Mouse (Mus musculus): ENCODE data around the gene Lhpp. TPM values are rescaled to one million over a fixed set of nuclear protein-coding genes. Genes with fewer than 3 reads are reported as not detected.

Gene Lhpp
- polyA plus RNA-seq, 1 experiment from 2014 or later: 26.1 TPM

DNA sequence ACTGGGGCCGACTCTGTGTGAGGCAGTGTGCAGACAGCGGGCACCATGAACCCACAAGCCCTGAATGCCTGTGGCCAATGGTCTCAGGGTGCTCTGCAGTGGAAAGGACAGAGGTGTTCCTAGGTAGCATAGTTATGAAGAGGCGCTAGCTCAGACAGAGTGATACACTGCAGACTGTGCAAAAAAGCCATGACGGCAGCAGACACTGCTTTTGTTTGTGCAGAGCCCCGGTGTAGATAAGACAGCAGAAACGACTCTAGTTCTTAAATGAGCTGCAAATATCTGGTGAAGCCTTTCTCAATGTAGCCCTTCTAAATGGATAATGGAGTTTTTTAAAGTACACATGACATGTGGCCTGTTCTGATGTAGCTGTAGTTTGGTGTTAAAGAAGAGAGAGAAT is 129.4 kb downstream of the Lhpp start:
- no peaks in the 10 kb centered on the region for H3K9me3 ChIP-seq
- H3K36me3 ChIP-seq: 0 out of 2 replicates have a peak, but pooled peaks cover 3% of the 10 kb centered on the region
- no peak overlapping the region for H3K27ac ChIP-seq
- no peak overlapping the region for H3K9ac ChIP-seq
- no peak overlapping the region for H3K4me2 ChIP-seq (replicated peaks)
- H3K4me3 ChIP-seq: no peak overlapping the region
- WGBS: 96% methylated on average over 6 of the region's 6 CpGs
- peaks cover 18% of the 10 kb centered on the region for H3K4me1 ChIP-seq
- no peak for ATAC-seq (ENCODE audit: low FRiP score, low read depth)
- no peaks in the 10 kb centered on the region for H3K27me3 ChIP-seq (replicated peaks)

DNA sequence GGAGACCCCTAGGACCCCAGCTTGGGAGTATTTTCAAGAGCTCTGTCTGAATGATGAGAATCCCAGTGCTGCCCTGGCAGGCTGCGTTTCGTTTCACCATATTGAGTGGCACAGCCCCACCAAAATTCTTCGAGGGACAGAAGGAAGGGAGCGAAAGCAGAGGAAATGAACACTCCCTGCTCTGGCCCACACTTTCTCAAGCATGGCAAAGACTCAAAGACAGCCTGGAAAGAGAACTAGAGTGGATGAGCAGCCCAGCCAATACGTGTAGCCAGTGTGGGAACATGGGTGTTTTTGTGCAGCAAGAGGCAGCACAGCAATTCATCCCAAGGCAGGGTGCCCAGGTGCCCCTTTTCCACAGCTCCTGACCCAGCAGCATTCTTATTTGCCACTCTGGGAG is 132.5 kb downstream of the Lhpp start:
- 85% methylated on average over 5 of the region's 5 CpGs for WGBS
- Histone ChIP-seq H3K4me3 (no peak overlapping the region), H3K27ac (no peak overlapping the region), H3K9me3 (no peaks in the 10 kb centered on the region), H3K4me2 (replicated peaks) (no peak overlapping the region), H3K9ac (no peak overlapping the region), H3K4me1 (no peaks in the 10 kb centered on the region), H3K36me3 (peaks cover 6% of the 10 kb centered on the region; the same call in 1 of the 2 replicates), H3K27me3 (replicated peaks) (no peaks in the 10 kb centered on the region)
- ATAC-seq (ENCODE audit: low FRiP score, low read depth): no peak

DNA sequence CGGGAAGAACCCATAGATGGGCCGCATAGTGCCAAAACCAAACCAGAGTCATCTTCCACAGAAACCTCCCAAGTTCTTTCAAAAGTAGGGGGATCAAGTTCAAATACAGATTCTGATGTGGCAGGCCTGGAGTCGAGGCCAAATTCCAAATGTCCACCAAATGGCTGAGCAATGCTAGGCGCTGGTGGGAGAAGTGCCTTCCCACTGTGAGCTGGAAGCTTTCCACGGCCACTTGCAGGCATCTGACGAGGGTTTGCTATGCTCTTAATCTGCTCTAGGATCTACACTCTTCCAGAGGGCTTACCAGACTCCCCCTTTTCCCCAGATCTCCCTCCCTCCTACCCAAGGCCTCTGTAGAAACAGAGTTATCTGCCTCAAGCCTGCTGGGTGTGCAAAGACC is 136.7 kb downstream of the Lhpp start:
- no peaks in the 10 kb centered on the region for H3K27me3 ChIP-seq (replicated peaks)
- H3K4me2 ChIP-seq (replicated peaks): no peak overlapping the region
- ATAC-seq (ENCODE audit: low FRiP score, low read depth): no peak
- peaks cover 8% of the 10 kb centered on the region for H3K36me3 ChIP-seq
- no peak overlapping the region for H3K9ac ChIP-seq
- H3K4me3 ChIP-seq: no peak overlapping the region
- H3K9me3 ChIP-seq: no peaks in the 10 kb centered on the region
- no peaks in the 10 kb centered on the region for H3K4me1 ChIP-seq
- no peak overlapping the region for H3K27ac ChIP-seq
- WGBS: 87% methylated on average over 6 of the region's 6 CpGs

DNA sequence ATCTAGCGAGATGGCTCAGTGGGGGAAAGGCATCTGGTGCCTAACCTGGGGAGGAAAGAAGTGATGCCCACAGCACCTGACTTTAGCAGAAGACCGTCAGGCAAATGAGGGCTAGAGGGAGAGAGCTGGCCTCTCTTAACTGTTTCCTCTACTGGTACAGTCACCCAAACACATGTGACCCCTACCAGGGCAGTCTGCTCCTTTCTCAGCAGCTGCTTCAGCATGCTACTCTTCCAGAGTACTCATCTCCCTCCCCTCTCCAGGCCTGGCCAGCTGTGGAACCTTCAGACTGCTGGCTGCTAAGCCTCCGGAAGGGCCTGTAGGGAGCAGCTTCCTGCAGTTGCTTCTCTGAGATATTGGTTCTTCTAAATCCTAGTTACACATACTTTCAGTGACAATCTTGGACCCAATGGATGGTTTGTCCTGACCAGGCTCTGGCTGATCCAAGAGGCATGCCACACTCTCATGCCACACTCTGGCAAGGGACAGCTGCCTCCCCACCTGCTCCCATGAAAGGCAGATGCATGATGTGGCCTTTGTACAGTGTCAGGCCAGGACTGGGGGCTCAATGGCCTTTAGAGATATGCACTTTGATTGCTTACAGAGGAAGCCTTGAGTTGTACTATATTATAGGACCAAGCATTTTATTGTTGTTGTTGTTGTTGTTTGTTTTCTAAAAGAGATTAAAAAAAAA is 137.8 kb downstream of the Lhpp start:
- ATAC-seq (ENCODE audit: low FRiP score, low read depth): no peak
- Histone ChIP-seq H3K4me2 (replicated peaks) (no peak overlapping the region), H3K27ac (no peak overlapping the region), H3K4me1 (no peaks in the 10 kb centered on the region), H3K36me3 (peaks cover 8% of the 10 kb centered on the region), H3K4me3 (no peak overlapping the region), H3K9me3 (no peaks in the 10 kb centered on the region), H3K9ac (no peak overlapping the region), H3K27me3 (replicated peaks) (no peaks in the 10 kb centered on the region)
- WGBS: 93% methylated on average over 3 of the region's 3 CpGs

DNA sequence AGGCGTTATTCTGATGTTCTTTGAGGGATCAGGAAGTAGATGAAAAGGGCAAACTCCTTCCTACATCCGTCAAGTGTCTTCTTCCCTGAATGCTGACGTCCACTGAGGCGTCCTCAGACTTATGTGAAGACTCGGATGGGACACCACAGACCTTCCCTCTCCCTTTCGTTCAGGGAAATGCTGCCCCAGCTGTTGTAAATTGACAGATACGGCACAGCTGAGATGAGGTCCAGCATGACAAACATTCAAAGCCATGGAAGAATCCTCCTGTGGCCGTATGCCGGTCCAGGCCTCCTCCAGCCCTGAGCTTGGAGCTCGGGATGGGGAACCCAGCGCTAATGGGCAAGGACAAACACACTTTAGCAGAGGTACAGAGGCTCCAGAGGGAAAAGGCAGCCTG is 139.1 kb downstream of the Lhpp start:
- Histone ChIP-seq H3K9me3 (no peaks in the 10 kb centered on the region), H3K4me3 (no peak overlapping the region), H3K27me3 (replicated peaks) (no peaks in the 10 kb centered on the region), H3K4me1 (peaks cover 12% of the 10 kb centered on the region), H3K36me3 (peaks cover 8% of the 10 kb centered on the region), H3K27ac (no peak overlapping the region), H3K4me2 (replicated peaks) (no peak overlapping the region), H3K9ac (no peak overlapping the region)
- ATAC-seq (ENCODE audit: low FRiP score, low read depth): no peak
- WGBS: 94% methylated on average over 11 of the region's 11 CpGs

DNA sequence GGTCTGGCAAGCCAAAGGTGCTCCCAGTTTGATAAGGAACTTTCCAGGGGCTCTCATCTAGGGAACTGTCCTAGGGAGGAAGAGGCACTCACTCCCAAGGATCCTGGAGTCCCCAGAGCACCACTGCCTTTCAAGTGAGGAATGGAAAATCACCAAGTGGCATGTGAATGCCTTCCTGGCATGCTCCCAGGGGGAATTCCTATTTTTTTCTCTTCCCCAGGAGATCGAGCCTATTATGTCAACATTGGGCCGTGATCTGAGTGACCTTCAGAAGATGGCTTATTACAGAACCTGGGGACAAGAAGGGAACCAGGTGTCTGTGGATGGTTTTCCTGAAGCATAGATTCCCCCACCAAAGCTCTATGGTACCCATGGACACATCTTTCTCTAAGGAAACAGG is 141.3 kb downstream of the Lhpp start:
- H3K4me1 ChIP-seq: peaks cover 15% of the 10 kb centered on the region
- no peak overlapping the region for H3K27ac ChIP-seq
- no peak for ATAC-seq (ENCODE audit: low FRiP score, low read depth)
- H3K27me3 ChIP-seq (replicated peaks): no peaks in the 10 kb centered on the region
- H3K9ac ChIP-seq: no peak overlapping the region
- H3K4me3 ChIP-seq: no peak overlapping the region
- 80% methylated on average over 2 of the region's 2 CpGs for WGBS
- peaks cover 7% of the 10 kb centered on the region for H3K36me3 ChIP-seq
- H3K4me2 ChIP-seq (replicated peaks): no peak overlapping the region
- no peaks in the 10 kb centered on the region for H3K9me3 ChIP-seq

DNA sequence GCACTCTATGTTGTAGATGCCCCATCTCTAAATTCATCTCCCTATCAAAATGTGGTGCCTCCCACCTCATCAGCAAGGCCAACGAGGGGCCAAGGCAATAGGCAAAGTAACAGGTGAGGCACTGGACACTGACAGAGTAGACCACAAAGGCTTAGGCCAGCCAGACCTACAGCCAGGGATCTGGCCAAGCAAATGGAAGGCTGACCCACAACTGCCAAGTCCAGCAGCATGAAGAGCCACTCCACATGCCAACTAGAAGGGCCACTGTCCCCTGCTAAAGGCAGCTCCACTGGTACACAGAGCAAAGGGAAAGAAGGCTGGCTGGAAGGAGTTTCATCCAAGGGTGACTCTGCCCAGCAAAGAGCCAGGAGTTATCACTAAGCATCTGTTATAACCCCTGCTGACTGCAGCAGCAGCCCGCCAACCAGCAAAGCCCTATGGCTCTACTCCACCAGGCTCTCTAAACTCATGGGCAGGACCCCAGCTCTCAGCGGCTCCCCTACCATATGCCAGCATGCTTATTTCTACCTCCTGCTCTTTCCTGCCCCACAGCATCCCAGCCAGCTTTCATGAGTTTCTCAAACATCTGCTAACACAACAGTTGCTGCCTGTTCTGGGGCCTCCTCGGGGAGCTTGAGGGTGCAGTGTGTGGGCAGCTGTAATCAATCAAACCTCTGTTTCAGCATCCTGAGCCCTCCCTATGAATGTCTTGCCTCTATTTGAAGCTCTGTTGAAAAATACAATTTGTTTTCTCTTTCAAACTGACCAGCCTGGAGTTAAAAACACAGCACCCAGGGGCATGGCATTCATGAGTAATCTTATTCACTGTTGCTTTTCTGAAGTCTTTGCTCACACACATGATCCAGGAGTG is 143.3 kb downstream of the Lhpp start:
- ATAC-seq (ENCODE audit: low FRiP score, low read depth): no peak
- Histone ChIP-seq H3K9ac (no peak overlapping the region), H3K9me3 (no peaks in the 10 kb centered on the region), H3K4me2 (replicated peaks) (no peak overlapping the region), H3K36me3 (peaks cover 22% of the 10 kb centered on the region), H3K4me3 (no peak overlapping the region), H3K27ac (no peak overlapping the region), H3K27me3 (replicated peaks) (no peaks in the 10 kb centered on the region), H3K4me1 (peaks cover 15% of the 10 kb centered on the region)
- WGBS: 60% methylated on average over 4 of the region's 4 CpGs

DNA sequence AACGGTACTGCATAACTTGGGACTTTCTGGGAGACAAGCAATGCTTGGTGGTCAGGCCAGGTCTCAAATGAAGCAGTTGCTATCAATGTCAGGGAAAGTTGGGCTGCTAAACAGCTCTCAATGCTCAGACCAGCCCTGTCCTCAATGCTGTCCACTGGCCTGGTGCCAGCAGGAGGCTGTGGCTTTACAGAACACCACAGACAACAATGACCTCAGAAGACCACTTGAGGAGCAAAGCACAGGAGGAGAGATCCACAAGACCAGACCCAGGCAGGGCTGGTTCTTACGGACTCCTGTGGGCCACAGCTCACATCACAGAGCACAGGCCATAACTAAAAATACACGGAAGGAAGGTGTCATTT is 143.9 kb downstream of the Lhpp start:
- Histone ChIP-seq H3K4me2 (replicated peaks) (no peak overlapping the region), H3K9ac (no peak overlapping the region), H3K4me1 (peaks cover 15% of the 10 kb centered on the region), H3K36me3 (peaks cover 25% of the 10 kb centered on the region), H3K9me3 (no peaks in the 10 kb centered on the region), H3K27ac (no peak overlapping the region), H3K4me3 (no peak overlapping the region), H3K27me3 (replicated peaks) (no peaks in the 10 kb centered on the region)
- 67% methylated on average over 3 of the region's 3 CpGs for WGBS
- ATAC-seq (ENCODE audit: low FRiP score, low read depth): no peak

Other genes starting within 250 kb of the Lhpp start
- gene Oat, start 34.2 kb upstream of the Lhpp start, polyA plus RNA-seq (2016; fragmentation: Nextera tagmentation; extraction: Ambion mirVana): 98.4 and 98.6 TPM in 2 replicates
- gene Nkx1-2, start 11.0 kb upstream of the Lhpp start, polyA plus RNA-seq (2016; fragmentation: Nextera tagmentation; extraction: Ambion mirVana): 1.4 and 1.6 TPM in 2 replicates
- gene Fam53b, start 203.2 kb downstream of the Lhpp start, polyA plus RNA-seq (2016; fragmentation: Nextera tagmentation; extraction: Ambion mirVana): 25.0 and 25.3 TPM in 2 replicates
- 79.1 and 79.6 TPM in 2 replicates for gene Eef1akmt2, start 242.0 kb downstream of the Lhpp start, polyA plus RNA-seq (2016; fragmentation: Nextera tagmentation; extraction: Ambion mirVana)
- 36.5 and 41.1 TPM in 2 replicates for gene Abraxas2, start 248.6 kb downstream of the Lhpp start, polyA plus RNA-seq (2016; fragmentation: Nextera tagmentation; extraction: Ambion mirVana)